Mouse (Mus musculus): ENCODE measurements at regions not wholly inside any gene's neighbourhood (a gene's known extent, or its start where the extent isn't known, plus 50 kb on each side); places are given as distances from the start of the nearest gene placed in this dataset.

DNA sequence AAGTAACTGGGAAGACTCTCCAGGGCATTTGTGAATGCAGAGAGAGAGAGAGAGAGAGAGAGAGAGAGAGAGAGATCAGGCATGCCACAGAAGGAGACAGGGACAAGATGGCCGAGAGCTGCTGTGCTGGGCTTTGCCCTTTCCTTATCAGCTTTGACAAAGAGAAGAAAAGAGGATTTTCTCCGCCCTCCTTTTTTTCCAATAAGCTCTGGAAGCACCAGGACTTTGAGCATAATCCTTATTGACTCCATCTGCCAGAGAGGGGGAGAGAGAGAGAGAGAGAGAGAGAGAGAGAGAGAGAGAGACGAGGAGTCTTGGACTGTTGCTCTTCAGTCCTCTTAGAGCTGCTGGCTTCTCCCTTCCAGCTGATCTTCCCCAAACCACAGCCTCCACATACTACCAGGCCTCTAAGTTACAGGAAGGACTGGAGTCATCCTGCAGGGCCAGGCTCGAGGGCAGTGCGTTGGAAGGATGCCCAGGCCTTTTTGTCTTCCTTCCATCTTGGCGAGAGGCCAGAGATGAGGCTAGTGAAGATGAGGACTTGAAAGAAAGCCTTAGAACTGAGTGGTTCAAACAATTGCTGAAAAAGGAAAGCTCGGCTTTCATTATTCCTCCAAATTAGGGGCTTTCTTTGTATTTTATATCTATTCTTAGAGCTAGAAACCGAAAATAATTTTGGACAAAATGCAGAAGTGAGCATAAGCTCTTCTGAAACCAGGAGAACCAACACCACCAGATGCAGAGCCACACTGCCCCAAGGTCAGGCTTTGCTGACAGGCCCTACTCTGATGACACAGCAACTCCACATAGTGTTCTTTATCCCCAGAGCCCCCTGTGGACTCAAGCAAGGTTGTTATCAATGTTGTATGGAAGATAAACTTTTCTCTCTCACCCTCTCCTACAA is 59.3 kb upstream of the Kcnd3 start:
- DNase-seq = peak; percentile 53

Measured in kidney, adult 18-20 months (tissue).